Mouse (Mus musculus) MEL (cell line): ENCODE results near the gene Rassf3. TPM values are rescaled to one million over a fixed set of nuclear protein-coding genes. Genes with fewer than 3 reads are reported as not detected.

Experiments used
- DNase-seq: peaks from one replicate; pipeline ENCODE4 v3.0.0; 2011; ENCODE audit warnings: low read depth, low spot score
- H3K27ac ChIP-seq: 2 replicates; pipeline ENCODE4 v1.5.1; 2012; ENCODE audit warnings: low read depth, mild to moderate bottlenecking, control low read depth, low read length, moderate library complexity; ENCODE audit not compliant: control insufficient read depth
- H3K27me3 ChIP-seq, 2 experiments: fragments of 150-350 bp in 1 of 2; sonication (generic) in 1 of 2; 2 replicates each; pipeline ENCODE4 v1.6.1; 2012; ENCODE audit warnings: low read length in 2 of 2, mild to moderate bottlenecking in 2 of 2, improper control_type of control experiment in 1 of 2, moderate library complexity in 1 of 2; ENCODE audit not compliant: insufficient read depth in 2 of 2, control insufficient read depth in 1 of 2
- H3K36me3 ChIP-seq, 2 experiments: 2 replicates each; pipeline ENCODE4 v1.6.1; 2012 to 2014; ENCODE audit warnings: low read length in 2 of 2, improper control_type of control experiment in 1 of 2, inconsistent platforms in 1 of 2, mild to moderate bottlenecking in 1 of 2; ENCODE audit not compliant: insufficient read depth in 2 of 2, control insufficient read depth in 1 of 2
- H3K4me1 ChIP-seq, 2 experiments: fragments of 150-350 bp in 1 of 2; sonication (generic) in 1 of 2; 2 replicates each; pipeline ENCODE4 v1.6.1; 2012; ENCODE audit warnings: low read length in 2 of 2, improper control_type of control experiment in 1 of 2, mild to moderate bottlenecking in 1 of 2; ENCODE audit not compliant: insufficient read depth in 2 of 2, control insufficient read depth in 1 of 2
- H3K4me3 ChIP-seq, 2 experiments: fragments of 150-350 bp in 1 of 2; sonication (generic) in 1 of 2; 2 replicates each; pipeline ENCODE4 v1.5.1; 2012; ENCODE audit warnings: low read depth in 2 of 2, low read length in 2 of 2, mild to moderate bottlenecking in 2 of 2, moderate library complexity in 2 of 2, control low read depth in 1 of 2, improper control_type of control experiment in 1 of 2; ENCODE audit not compliant: control insufficient read depth in 1 of 2, insufficient read depth in 1 of 2
- H3K79me2 ChIP-seq: 2 replicates; pipeline ENCODE4 v1.6.1; 2012; ENCODE audit warnings: mild to moderate bottlenecking, low read length, moderate library complexity; ENCODE audit not compliant: control insufficient read depth, poor library complexity, insufficient read depth
- H3K9ac ChIP-seq: 2 replicates; pipeline ENCODE4 v1.6.1; 2012; ENCODE audit warnings: low read depth, mild to moderate bottlenecking, control low read depth, low read length, moderate library complexity; ENCODE audit not compliant: control insufficient read depth, poor library complexity, severe bottlenecking
- H3K9me3 ChIP-seq: fragments of 150-350 bp; sonication (generic); replicated peaks from 2 replicates; pipeline ENCODE4 v1.6.1; 2012; ENCODE audit warnings: mild to moderate bottlenecking, low read length, improper control_type of control experiment, moderate library complexity; ENCODE audit not compliant: insufficient read depth
- CHD1 ChIP-seq: IDR thresholded peaks from 2 replicates; pipeline ENCODE4 v1.6.1; 2012; ENCODE audit warnings: low read depth, mild to moderate bottlenecking, inconsistent platforms, low read length, improper control_type of control experiment
- CTCF ChIP-seq, 3 experiments: IDR thresholded peaks in 2 of 3; conservative IDR thresholded peaks in 1 of 3; 2 replicates each; pipeline ENCODE4 v1.5.1; 2011 to 2012; ENCODE audit warnings: low read length in 3 of 3, low read depth in 2 of 3, mild to moderate bottlenecking in 2 of 3, improper control_type of control experiment in 1 of 3, inconsistent platforms in 1 of 3, mixed read lengths in 1 of 3, moderate library complexity in 1 of 3; ENCODE audit not compliant: control insufficient read depth in 1 of 3, insufficient read depth in 1 of 3, poor library complexity in 1 of 3, severe bottlenecking in 1 of 3
- ELF1 ChIP-seq: IDR thresholded peaks from 2 replicates; pipeline ENCODE4 v1.6.1; 2014; ENCODE audit warnings: low read depth, mild to moderate bottlenecking, inconsistent platforms, low read length, improper control_type of control experiment, moderate library complexity
- ETS1 ChIP-seq: IDR thresholded peaks from 2 replicates; pipeline ENCODE4 v1.6.1; 2012; ENCODE audit warnings: low read depth, mild to moderate bottlenecking, inconsistent platforms, low read length, improper control_type of control experiment, moderate library complexity
- GATA1 ChIP-seq: IDR thresholded peaks from 2 replicates; pipeline ENCODE4 v1.6.1; 2011; ENCODE audit warnings: low read depth, low read length, improper control_type of control experiment
- JUND ChIP-seq: IDR thresholded peaks from 2 replicates; pipeline ENCODE4 v1.6.1; 2011; ENCODE audit warnings: low read depth, mild to moderate bottlenecking, improper control_type of control experiment, low read length
- MAFK ChIP-seq: IDR thresholded peaks from 2 replicates; pipeline ENCODE4 v1.6.1; 2011; ENCODE audit warnings: low read depth, mild to moderate bottlenecking, low read length, improper control_type of control experiment, borderline replicate concordance
- MAX ChIP-seq: IDR thresholded peaks from 2 replicates; pipeline ENCODE4 v1.6.1; 2011; ENCODE audit warnings: low read length, improper control_type of control experiment
- MAZ ChIP-seq: IDR thresholded peaks from 2 replicates; pipeline ENCODE4 v1.6.1; 2012; ENCODE audit warnings: low read depth, mild to moderate bottlenecking, inconsistent platforms, low read length, improper control_type of control experiment
- MYB ChIP-seq: IDR thresholded peaks from 2 replicates; pipeline ENCODE4 v1.6.1; 2011; ENCODE audit warnings: mild to moderate bottlenecking, low read depth, low read length, improper control_type of control experiment
- POLR2A ChIP-seq, 2 experiments: IDR thresholded peaks; 2 replicates each; pipeline ENCODE4 v1.6.1; 2011 to 2012; ENCODE audit warnings: low read length in 2 of 2, mild to moderate bottlenecking in 2 of 2, control low read depth in 1 of 2, improper control_type of control experiment in 1 of 2, low read depth in 1 of 2, moderate library complexity in 1 of 2; ENCODE audit not compliant: control insufficient read depth in 1 of 2, insufficient read depth in 1 of 2, poor library complexity in 1 of 2
- POLR2AphosphoS2 ChIP-seq: IDR thresholded peaks from 2 replicates; pipeline ENCODE4 v1.6.1; 2011; ENCODE audit warnings: low read length, improper control_type of control experiment
- POLR2AphosphoS5 ChIP-seq: IDR thresholded peaks from 2 replicates; pipeline ENCODE4 v1.6.1; 2012; ENCODE audit warnings: low read depth, borderline replicate concordance, mild to moderate bottlenecking, inconsistent platforms, low read length, moderate library complexity, mixed read lengths
- RCOR1 ChIP-seq: IDR thresholded peaks from 2 replicates; pipeline ENCODE4 v1.6.1; 2012; ENCODE audit warnings: low read depth, mild to moderate bottlenecking, inconsistent platforms, low read length, improper control_type of control experiment
- SIN3A ChIP-seq: IDR thresholded peaks from 2 replicates; pipeline ENCODE4 v1.6.1; 2012; ENCODE audit warnings: low read length, improper control_type of control experiment, inconsistent platforms
- SMC3 ChIP-seq: IDR thresholded peaks from 2 replicates; pipeline ENCODE4 v1.6.1; 2011; ENCODE audit warnings: low read depth, low read length, improper control_type of control experiment
- TAL1 ChIP-seq: IDR thresholded peaks from 2 replicates; pipeline ENCODE4 v1.6.1; 2012; ENCODE audit warnings: mild to moderate bottlenecking, inconsistent platforms, low read length, moderate library complexity, mixed read lengths
- TBP ChIP-seq: IDR thresholded peaks from 2 replicates; pipeline ENCODE4 v1.8.0; 2011; ENCODE audit warnings: low read depth, low read length, improper control_type of control experiment
- TCF12 ChIP-seq: IDR thresholded peaks from 2 replicates; pipeline ENCODE4 v1.6.1; 2014; ENCODE audit warnings: low read depth, mild to moderate bottlenecking, inconsistent platforms, low read length, improper control_type of control experiment, moderate library complexity
- ZC3H11A ChIP-seq: IDR thresholded peaks from 2 replicates; pipeline ENCODE4 v1.6.1; 2012; ENCODE audit warnings: low read depth, mild to moderate bottlenecking, inconsistent platforms, low read length, improper control_type of control experiment
- ZNF384 ChIP-seq: IDR thresholded peaks from 2 replicates; pipeline ENCODE4 v1.6.1; 2012; ENCODE audit warnings: low read depth, mild to moderate bottlenecking, inconsistent platforms, low read length, improper control_type of control experiment
- polyA plus RNA-seq, 2 experiments: library from polyadenylated mRNA; stranded (reverse) in 1 of 2; unstranded in 1 of 2; fragments of >175 nt in 1 of 2; fragments of >200 nt in 1 of 2; gene quantifications; 2 replicates each; pipeline versions ENCODE4 v1.2.1 to v1.2.4; 2012; ENCODE audit warnings: low replicate concordance in 2 of 2, low read depth in 1 of 2; ENCODE audit not compliant: insufficient read length in 2 of 2, insufficient read depth in 1 of 2, missing spikeins in 1 of 2
- total RNA-seq: library from RNA; depleted of rRNA; stranded (reverse); fragments of 300-350 nt; gene quantifications from 2 replicates; pipeline ENCODE4 v1.2.3, GENCODE M21; 2012

Rassf3 gene
- total and polyA plus RNA-seq, 3 experiments, result 9.2 to 15.8 TPM; not detected in 1

DNA sequence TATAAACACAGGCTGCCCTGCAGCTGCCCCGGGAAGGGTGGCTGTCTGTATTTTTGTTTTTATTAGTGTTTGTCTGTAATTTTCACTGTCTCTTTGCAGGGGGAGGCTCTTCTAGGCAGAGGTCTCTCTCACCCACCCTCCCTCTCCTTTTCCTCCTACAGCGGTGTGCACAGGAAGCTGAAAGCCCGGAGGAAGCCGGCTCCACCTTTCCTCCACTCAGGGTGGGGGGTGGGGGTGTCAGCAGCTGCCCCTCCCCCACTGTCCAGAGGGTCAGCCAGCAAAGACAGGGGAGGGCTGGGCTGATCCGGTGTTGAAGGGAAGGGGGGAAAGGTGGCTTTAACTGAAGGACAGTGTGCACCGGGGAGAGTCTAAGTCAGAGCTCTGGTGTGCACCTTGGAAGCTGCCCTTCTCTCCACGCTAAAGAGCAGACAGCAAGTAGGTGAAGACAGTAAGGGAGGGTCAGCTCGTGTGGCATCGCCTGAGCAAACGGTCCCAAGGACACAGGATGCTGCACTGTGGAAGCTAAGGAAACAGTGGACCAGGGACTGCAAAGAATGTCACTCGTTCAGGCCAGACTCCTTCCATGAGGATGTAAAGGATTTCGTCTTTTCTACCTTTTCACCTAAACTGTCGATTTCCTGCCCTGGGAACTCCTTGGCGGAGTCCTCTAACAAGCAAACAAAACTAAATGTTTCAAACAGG, 46.0 kb downstream of the Rassf3 start:
- no peak overlapping the region for H3K4me3 ChIP-seq
- peaks cover 0 to 6% of the 10 kb centered on the region in 2 experiments; a peak in 2 of 4 replicates for H3K36me3 ChIP-seq
- peaks cover 3 to 16% of the 10 kb centered on the region in 2 experiments for H3K4me1 ChIP-seq
- DNase-seq, result no peak
- TF ChIP-seq POLR2A (IDR thresholded peaks at IDR 0.05; ENCODE audit: control insufficient read depth in 1 of 2, insufficient read depth in 1 of 2, low read depth in 1 of 2, low read length in 2 of 2, poor library complexity in 1 of 2) (no peak), GATA1 (no peak), MAZ (no peak), TCF12 (no peak), ZNF384 (no peak), POLR2AphosphoS5 (no peak), SMC3 (no peak), ETS1 (no peak), CHD1 (no peak), MAFK (no peak), JUND (no peak), ZC3H11A (no peak), SIN3A (no peak), MAX (no peak)
- H3K9ac ChIP-seq, result no peak overlapping the region
- H3K9me3 ChIP-seq, result no peaks in the 10 kb centered on the region
- no peak overlapping the region for H3K27ac ChIP-seq
- H3K27me3 ChIP-seq, result no peaks in the 10 kb centered on the region
- H3K79me2 ChIP-seq, result no peaks in the 10 kb centered on the region

DNA sequence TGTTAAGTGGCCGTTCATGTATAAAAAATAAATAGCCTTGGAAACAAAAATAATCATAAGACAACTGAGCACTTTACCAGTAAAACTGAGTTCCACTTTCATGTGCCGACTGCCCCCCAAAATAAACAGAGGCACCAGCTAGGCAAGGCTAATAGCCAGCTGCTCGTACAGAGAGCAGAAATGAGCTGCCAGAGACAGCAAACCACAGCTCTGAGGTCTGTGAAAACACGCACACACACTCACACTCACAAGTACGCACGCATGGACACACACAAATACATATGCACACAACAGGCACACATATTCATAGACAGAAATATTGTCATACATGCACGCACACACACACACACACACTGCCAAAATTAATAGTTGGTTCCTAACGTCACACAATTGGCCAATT, 46.6 kb downstream of the Rassf3 start:
- H3K9ac ChIP-seq, result no peak overlapping the region
- no peaks in the 10 kb centered on the region for H3K79me2 ChIP-seq
- no peak overlapping the region for H3K27ac ChIP-seq
- no peaks in the 10 kb centered on the region for H3K9me3 ChIP-seq
- H3K4me1 ChIP-seq, result peaks cover 3 to 16% of the 10 kb centered on the region in 2 experiments
- H3K27me3 ChIP-seq, result no peaks in the 10 kb centered on the region
- no peak for TF ChIP-seq CHD1
- TF ChIP-seq POLR2AphosphoS2, result no peak
- no peak for TF ChIP-seq TAL1
- no peak for TF ChIP-seq JUND
- TF ChIP-seq GATA1, result no peak
- TF ChIP-seq RCOR1, result no peak
- no peak for TF ChIP-seq TCF12
- TF ChIP-seq POLR2A (IDR thresholded peaks at IDR 0.05; ENCODE audit: control insufficient read depth in 1 of 2, insufficient read depth in 1 of 2, low read depth in 1 of 2, low read length in 2 of 2, poor library complexity in 1 of 2), result no peak
- TF ChIP-seq TBP, result no peak
- TF ChIP-seq ETS1, result no peak
- no peak for TF ChIP-seq CTCF (IDR thresholded peaks at IDR 0.05 in 2 of 3, conservative IDR thresholded peaks at IDR 0.05 in 1 of 3; ENCODE audit: control insufficient read depth in 1 of 3, insufficient read depth in 1 of 3, low read depth in 2 of 3, low read length in 3 of 3, poor library complexity in 1 of 3, severe bottlenecking in 1 of 3)
- no peak for TF ChIP-seq MYB
- no peak for TF ChIP-seq MAX
- no peak for TF ChIP-seq ZNF384
- TF ChIP-seq ELF1, result no peak
- no peak for TF ChIP-seq SMC3
- peaks cover 0 to 6% of the 10 kb centered on the region in 2 experiments; a peak in 2 of 4 replicates for H3K36me3 ChIP-seq
- no peak for DNase-seq
- H3K4me3 ChIP-seq, result no peak overlapping the region
